Mouse (Mus musculus) heart, postnatal 14 days (tissue): ENCODE results near the gene C1galt1c1. TPM values are rescaled to one million over a fixed set of nuclear protein-coding genes. Genes with fewer than 3 reads are reported as not detected.

Experiments used
- DNase-seq, 2 experiments: peaks; one replicate each; pipeline ENCODE4 v3.0.0; 2021 to 2022
- intact Hi-C: fragments of 180-260 bp; cut with DNase I; formaldehyde crosslinking; loops from one replicate; pipeline ENCODE4 v1.15.1; 2025
- long read RNA-seq, 2 experiments: library from polyadenylated mRNA; stranded (forward); transcript quantifications; one replicate each; pipeline ENCODE4 v2.0.0; 2021
- total RNA-seq, 2 experiments: library from RNA; stranded (reverse); gene quantifications; 2 replicates each; pipeline ENCODE4 v1.2.3; 2021

C1galt1c1 gene
- total RNA-seq = 10 to 100 TPM; 12.0 to 12.3 TPM
- long read RNA-seq, experiment 1, transcript C1galt1c1-201 (2 exons, 1,449 nt) = major isoform, 17 of 19 reads
- long read RNA-seq, experiment 1, partial matches to known transcripts = 0 of 19 reads
- long read RNA-seq, experiment 1, other reads (novel, unspliced or antisense) = 2 of 19 reads
- long read RNA-seq, experiment 2, transcript C1galt1c1-201 (2 exons, 1,449 nt) = major isoform, 16 of 17 reads
- long read RNA-seq, experiment 2, partial matches to known transcripts = 0 of 17 reads
- long read RNA-seq, experiment 2, other reads (novel, unspliced or antisense) = 1 of 17 reads

- DNase-seq = peak; percentile 87 to 90
- intact Hi-C loops = loop anchor here (2.0 kb wide), 1 partner anchor 70 kb away; no protein-coding TSS in a partner anchor
Measured at GRCm38 (mm10) chrX:38634801-38635637, at the start of gene C1galt1c1. Gene C1galt1c1, minus strand, starts transcription at chrX:38635087.

- DNase-seq = no peak
- intact Hi-C loops = no loop called here
Measured at GRCm38 (mm10) chrX:38681972-38682371, 47.1 kb upstream of the C1galt1c1 start.

- no peak for DNase-seq
- intact Hi-C loops = no loop called here
Measured at GRCm38 (mm10) chrX:38669111-38669903, 34.4 kb upstream of the C1galt1c1 start.

GRCm38 (mm10) chrX:38656206-38656883 is 21.5 kb upstream of the C1galt1c1 start:
- intact Hi-C loops = no loop called here
- DNase-seq = no peak

GRCm38 (mm10) chrX:38654681-38655080 is 19.8 kb upstream of the C1galt1c1 start:
- intact Hi-C loops = no loop called here
- DNase-seq = no peak

- no peak for DNase-seq
- intact Hi-C loops = no loop called here
Measured at GRCm38 (mm10) chrX:38653181-38653580, 18.3 kb upstream of the C1galt1c1 start.

- DNase-seq = no peak
- intact Hi-C loops = loop anchor here (2.0 kb wide), 1 partner anchor 136 kb away; no protein-coding TSS in a partner anchor
Measured at GRCm38 (mm10) chrX:38651167-38651566, 16.3 kb upstream of the C1galt1c1 start.

GRCm38 (mm10) chrX:38650404-38651039 is 15.6 kb upstream of the C1galt1c1 start:
- DNase-seq = no peak
- intact Hi-C loops = loop anchor here (2.0 kb wide), 1 partner anchor 136 kb away; no protein-coding TSS in a partner anchor

- DNase-seq = no peak
- intact Hi-C loops = no loop called here
Measured at GRCm38 (mm10) chrX:38642183-38642582, 7.3 kb upstream of the C1galt1c1 start.

- intact Hi-C loops = no loop called here
- DNase-seq = no peak
Measured at GRCm38 (mm10) chrX:38641435-38641834, 6.5 kb upstream of the C1galt1c1 start.

- intact Hi-C loops = loop anchor here (2.0 kb wide), 1 partner anchor 71 kb away; no protein-coding TSS in a partner anchor
- no peak for DNase-seq
Measured at GRCm38 (mm10) chrX:38635638-38635931, 698 bp upstream of the C1galt1c1 start.

- peak; percentile 6 to 18 for DNase-seq
- intact Hi-C loops = loop anchor here (5.0 kb wide), 1 partner anchor 39 kb away; no protein-coding TSS in a partner anchor
Measured at GRCm38 (mm10) chrX:38600995-38601369, 33.9 kb downstream of the C1galt1c1 start.

- intact Hi-C loops = loop anchor here (5.0 kb wide), 1 partner anchor 38 kb away; no protein-coding TSS in a partner anchor
- peak; percentile 55 to 67 for DNase-seq
Measured at GRCm38 (mm10) chrX:38600177-38600994, 34.5 kb downstream of the C1galt1c1 start, which contains the start of gene Mcts1. Gene Mcts1, plus strand, starts transcription at chrX:38600578.

- intact Hi-C loops = no loop called here
- DNase-seq = no peak
Measured at GRCm38 (mm10) chrX:38593180-38593889, 41.6 kb downstream of the C1galt1c1 start.

GRCm38 (mm10) chrX:38591749-38592148 is 43.1 kb downstream of the C1galt1c1 start:
- intact Hi-C loops = no loop called here
- DNase-seq = no peak

- intact Hi-C loops = no loop called here
Measured at GRCm38 (mm10) chrX:38589827-38590226, 45.1 kb downstream of the C1galt1c1 start.

GRCm38 (mm10) chrX:38583261-38583660 is 51.6 kb downstream of the C1galt1c1 start:
- intact Hi-C loops = no loop called here
- DNase-seq = no peak

More at GRCm38 (mm10) chrX:38589827-38590226, 45.1 kb downstream of the C1galt1c1 start:
- no peak for DNase-seq

- no peak for DNase-seq
Measured at GRCm38 (mm10) chrX:38581140-38581539, 53.7 kb downstream of the C1galt1c1 start.

More at GRCm38 (mm10) chrX:38581140-38581539, 53.7 kb downstream of the C1galt1c1 start:
- intact Hi-C loops = no loop called here
